Mouse (Mus musculus) embryonic stem cell, embryonic (primary cell): ENCODE results near the gene Prr15l.

ENCODE experiments used
- CTCF ChIA-PET, 4 experiments: fragments of 300-600 bp in 2 of 4; fragments of 350-600 bp in 2 of 4; sonication (Branson Sonifier 250); formaldehyde crosslinking; loops; one replicate each; lab custom pipeline; 2022; ENCODE audit warnings: inconsistent platforms in 2 of 4; lab: Charles Lee
- POLR2A ChIA-PET, 4 experiments: fragments of 300-600 bp in 2 of 4; fragments of 350-600 bp in 2 of 4; sonication (Branson Sonifier 250); formaldehyde crosslinking; loops; one replicate each; lab custom pipeline; 2022; ENCODE audit warnings: antibody characterized with exemption in 4 of 4, inconsistent platforms in 1 of 4; lab: Charles Lee

Prr15l gene

GRCm38 (mm10) chr11:96984903-96985302, 57.0 kb downstream of the Prr15l start:
- ChIA-PET CTCF (interaction anchor here in 3 of 4 experiments (0.6 to 3.1 kb wide), 7 partner anchors 12 to 419 kb away, joined by 3 to 12 read pairs (median 8); no protein-coding TSS in a partner anchor), POLR2A (interaction anchor here in 3 of 4 experiments (0.6 to 7.4 kb wide), 9 partner anchors 11 to 217 kb away, joined by 3 to 56 read pairs (median 3); no protein-coding TSS in a partner anchor)

GRCm38 (mm10) chr11:96986463-96986862, 58.6 kb downstream of the Prr15l start:
- ChIA-PET CTCF (interaction anchor here in 3 of 4 experiments (0.6 to 3.1 kb wide), 12 partner anchors 9 to 316 kb away, joined by 3 to 12 read pairs (median 4); no protein-coding TSS in a partner anchor), POLR2A (interaction anchor here in 3 of 4 experiments (0.6 to 1.7 kb wide), 19 partner anchors 8 to 293 kb away, joined by 3 to 7 read pairs (median 3); partner anchors contain the start of genes Lrrc46 (in 1 of the 3), Mrpl10 (in 1 of the 3) and Scrn2 (in 1 of the 3))
